Mouse (Mus musculus): ENCODE results near the gene Neurog3. TPM values are rescaled to one million over a fixed set of nuclear protein-coding genes. Genes with fewer than 3 reads are reported as not detected.

The Neurog3 gene
- not detected in 2 replicates for polyA plus RNA-seq (2012; rRNA removed)

DNA sequence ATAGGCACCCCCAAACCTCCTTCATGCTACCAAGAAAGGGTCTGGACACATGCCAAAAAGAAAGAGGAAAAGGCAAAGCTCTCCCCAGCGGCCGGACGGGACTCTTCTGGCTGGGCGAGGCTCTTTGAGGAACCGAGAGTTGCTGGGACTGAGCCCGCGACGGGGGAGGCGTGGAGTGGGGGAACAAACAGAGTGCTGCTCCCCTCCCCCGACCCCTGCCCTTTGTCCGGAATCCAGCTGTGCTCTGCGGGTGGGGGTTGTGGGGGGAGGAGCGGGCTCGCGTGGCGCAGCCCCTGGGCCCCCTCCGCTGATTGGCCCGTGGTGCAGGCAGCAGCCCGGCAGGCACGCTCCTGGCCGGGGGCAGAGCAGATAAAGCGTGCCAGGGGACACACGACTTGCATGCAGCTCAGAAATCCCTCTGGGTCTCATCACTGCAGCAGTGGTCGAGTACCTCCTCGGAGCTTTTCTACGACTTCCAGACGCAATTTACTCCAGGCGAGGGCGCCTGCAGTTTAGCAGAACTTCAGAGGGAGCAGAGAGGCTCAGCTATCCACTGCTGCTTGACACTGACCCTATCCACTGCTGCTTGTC lies at the start of gene Neurog3:
TSS of gene Neurog3 (plus strand) at position 400 of the 591 bp plus-strand sequence.
- TF ChIP-seq POLR2A (IDR thresholded peaks at IDR 0.05; ENCODE audit: low read depth, low read length) = no peak
- no peak for TF ChIP-seq CTCF (IDR thresholded peaks at IDR 0.05; ENCODE audit: extremely low read depth, insufficient read depth, insufficient read length, insufficient replicate concordance)
- peak in 1 of 2 experiments; percentile 18 for DNase-seq (ENCODE audit: low read depth in 1 of 2, low spot score in 2 of 2)
- H3K36me3 ChIP-seq (ENCODE audit: control insufficient read depth, insufficient read depth, low read length) = no peaks in the 10 kb centered on the region
- 1% methylated on average over 29 of the region's 29 CpGs for WGBS
- no peak within 1 kb of the TSS for H3K27ac ChIP-seq (ENCODE audit: insufficient read depth, low read length)
- no peaks in the 10 kb centered on the region for H3K27me3 ChIP-seq (ENCODE audit: control insufficient read depth, insufficient read depth, low read length)
- no peak within 1 kb of the TSS for H3K4me3 ChIP-seq (ENCODE audit: extremely low read depth, insufficient read depth, insufficient read length)
- H3K4me1 ChIP-seq (ENCODE audit: control insufficient read depth, insufficient read depth, insufficient read length) = peaks cover 3% of the 10 kb centered on the region

GRCm38 (mm10) chr10:62086044-62086443 lies 46.8 kb upstream of the Neurog3 start:
- Histone ChIP-seq H3K36me3 (ENCODE audit: control insufficient read depth, insufficient read depth, low read length) (no peaks in the 10 kb centered on the region), H3K27ac (ENCODE audit: insufficient read depth, low read length) (no peak overlapping the region), H3K4me1 (ENCODE audit: control insufficient read depth, insufficient read depth, insufficient read length) (no peaks in the 10 kb centered on the region; the same call in 1 of the 2 replicates), H3K4me3 (ENCODE audit: extremely low read depth, insufficient read depth, insufficient read length) (no peak overlapping the region), H3K27me3 (ENCODE audit: control insufficient read depth, insufficient read depth, low read length) (no peaks in the 10 kb centered on the region)
- DNase-seq (ENCODE audit: low read depth in 1 of 2, low spot score in 2 of 2) = no peak
- no peak for TF ChIP-seq CTCF (IDR thresholded peaks at IDR 0.05; ENCODE audit: extremely low read depth, insufficient read depth, insufficient read length, insufficient replicate concordance)
- 57% methylated on average over 2 of the region's 2 CpGs for WGBS

- Histone ChIP-seq H3K4me1 (ENCODE audit: control insufficient read depth, insufficient read depth, insufficient read length) (no peaks in the 10 kb centered on the region; the same call in 1 of the 2 replicates), H3K27me3 (ENCODE audit: control insufficient read depth, insufficient read depth, low read length) (no peaks in the 10 kb centered on the region), H3K4me3 (ENCODE audit: extremely low read depth, insufficient read depth, insufficient read length) (no peak overlapping the region), H3K27ac (ENCODE audit: insufficient read depth, low read length) (no peak overlapping the region), H3K36me3 (ENCODE audit: control insufficient read depth, insufficient read depth, low read length) (no peaks in the 10 kb centered on the region)
- DNase-seq (ENCODE audit: low read depth in 1 of 2, low spot score in 2 of 2) = no peak
- WGBS = 87% methylated on average over 5 of the region's 5 CpGs
- TF ChIP-seq CTCF (IDR thresholded peaks at IDR 0.05; ENCODE audit: extremely low read depth, insufficient read depth, insufficient read length, insufficient replicate concordance) = no peak
- no peak for TF ChIP-seq POLR2A (IDR thresholded peaks at IDR 0.05; ENCODE audit: low read depth, low read length)
These were observed 46.1 kb upstream of the Neurog3 start for GRCm38 (mm10) chr10:62086826-62087225.

GRCm38 (mm10) chr10:62088411-62088810 lies 44.5 kb upstream of the Neurog3 start:
- no peak overlapping the region for H3K4me3 ChIP-seq (ENCODE audit: extremely low read depth, insufficient read depth, insufficient read length)
- no peaks in the 10 kb centered on the region; the same call in 1 of the 2 replicates for H3K4me1 ChIP-seq (ENCODE audit: control insufficient read depth, insufficient read depth, insufficient read length)
- no peak for DNase-seq (ENCODE audit: low read depth in 1 of 2, low spot score in 2 of 2)
- no peaks in the 10 kb centered on the region for H3K36me3 ChIP-seq (ENCODE audit: control insufficient read depth, insufficient read depth, low read length)
- no peak for TF ChIP-seq POLR2A (IDR thresholded peaks at IDR 0.05; ENCODE audit: low read depth, low read length)
- no peak for TF ChIP-seq CTCF (IDR thresholded peaks at IDR 0.05; ENCODE audit: extremely low read depth, insufficient read depth, insufficient read length, insufficient replicate concordance)
- no peak overlapping the region for H3K27ac ChIP-seq (ENCODE audit: insufficient read depth, low read length)
- H3K27me3 ChIP-seq (ENCODE audit: control insufficient read depth, insufficient read depth, low read length) = no peaks in the 10 kb centered on the region
- 86% methylated on average over 5 of the region's 5 CpGs for WGBS

- Histone ChIP-seq H3K36me3 (ENCODE audit: control insufficient read depth, insufficient read depth, low read length) (no peaks in the 10 kb centered on the region), H3K4me1 (ENCODE audit: control insufficient read depth, insufficient read depth, insufficient read length) (no peaks in the 10 kb centered on the region; the same call in 1 of the 2 replicates), H3K27me3 (ENCODE audit: control insufficient read depth, insufficient read depth, low read length) (no peaks in the 10 kb centered on the region), H3K4me3 (ENCODE audit: extremely low read depth, insufficient read depth, insufficient read length) (no peak overlapping the region), H3K27ac (ENCODE audit: insufficient read depth, low read length) (no peak overlapping the region)
- no peak for DNase-seq (ENCODE audit: low read depth in 1 of 2, low spot score in 2 of 2)
- 85% methylated on average over 7 of the region's 7 CpGs for WGBS
- TF ChIP-seq CTCF (IDR thresholded peaks at IDR 0.05; ENCODE audit: extremely low read depth, insufficient read depth, insufficient read length, insufficient replicate concordance) (no peak), POLR2A (IDR thresholded peaks at IDR 0.05; ENCODE audit: low read depth, low read length) (no peak)
These were observed 43.8 kb upstream of the Neurog3 start for GRCm38 (mm10) chr10:62089071-62089470.

DNA sequence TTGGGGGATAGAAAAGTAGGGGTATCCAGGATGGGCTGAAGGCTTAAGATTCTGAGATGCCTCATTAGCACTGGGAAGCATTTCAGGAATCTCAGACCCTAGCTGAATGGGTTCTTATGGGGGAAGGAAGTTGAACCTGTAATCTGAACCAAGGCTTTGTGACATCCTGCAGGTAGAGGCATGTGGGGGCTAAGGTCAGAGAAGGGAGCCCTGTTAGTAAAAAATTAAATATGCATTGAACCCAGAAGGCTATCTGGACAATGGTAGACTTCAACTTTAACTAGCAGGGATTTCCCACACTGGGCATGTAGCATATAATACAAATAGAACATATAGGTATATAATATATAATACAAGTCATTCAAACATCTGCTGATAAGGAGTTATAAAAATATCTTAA lies 43.4 kb upstream of the Neurog3 start:
- no peak for TF ChIP-seq POLR2A (IDR thresholded peaks at IDR 0.05; ENCODE audit: low read depth, low read length)
- no peak for TF ChIP-seq CTCF (IDR thresholded peaks at IDR 0.05; ENCODE audit: extremely low read depth, insufficient read depth, insufficient read length, insufficient replicate concordance)
- no peak for DNase-seq (ENCODE audit: low read depth in 1 of 2, low spot score in 2 of 2)
- no peaks in the 10 kb centered on the region; the same call in 1 of the 2 replicates for H3K4me1 ChIP-seq (ENCODE audit: control insufficient read depth, insufficient read depth, insufficient read length)
- no peaks in the 10 kb centered on the region for H3K36me3 ChIP-seq (ENCODE audit: control insufficient read depth, insufficient read depth, low read length)
- H3K27ac ChIP-seq (ENCODE audit: insufficient read depth, low read length) = no peak overlapping the region
- H3K27me3 ChIP-seq (ENCODE audit: control insufficient read depth, insufficient read depth, low read length) = no peaks in the 10 kb centered on the region
- no peak overlapping the region for H3K4me3 ChIP-seq (ENCODE audit: extremely low read depth, insufficient read depth, insufficient read length)

DNA sequence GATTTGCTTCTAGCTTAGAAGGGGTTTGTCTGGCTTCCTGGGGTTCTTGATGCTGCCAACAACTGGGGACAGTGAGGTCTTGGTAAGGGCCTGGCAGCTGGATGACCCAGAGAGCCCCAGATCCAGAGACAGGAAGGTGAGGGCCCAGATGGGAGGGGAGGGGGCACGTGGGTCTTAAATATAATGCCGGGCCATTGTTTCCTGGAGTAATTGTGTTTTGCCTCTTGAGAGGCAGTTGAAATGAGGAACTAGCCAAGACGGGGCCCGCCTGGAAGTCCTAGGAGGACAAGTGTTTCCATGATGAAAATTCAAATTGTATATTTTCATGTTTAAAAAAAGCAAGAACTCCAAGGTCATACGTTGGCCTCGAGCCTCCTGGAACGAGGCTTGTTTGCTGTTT lies 39.0 kb upstream of the Neurog3 start:
- WGBS = 21% methylated on average over 7 of the region's 7 CpGs
- H3K4me3 ChIP-seq (ENCODE audit: extremely low read depth, insufficient read depth, insufficient read length) = no peak overlapping the region
- no peaks in the 10 kb centered on the region for H3K27me3 ChIP-seq (ENCODE audit: control insufficient read depth, insufficient read depth, low read length)
- TF ChIP-seq POLR2A (IDR thresholded peaks at IDR 0.05; ENCODE audit: low read depth, low read length) (no peak), CTCF (IDR thresholded peaks at IDR 0.05; ENCODE audit: extremely low read depth, insufficient read depth, insufficient read length, insufficient replicate concordance) (no peak)
- no peaks in the 10 kb centered on the region for H3K36me3 ChIP-seq (ENCODE audit: control insufficient read depth, insufficient read depth, low read length)
- no peak for DNase-seq (ENCODE audit: low read depth in 1 of 2, low spot score in 2 of 2)
- no peak overlapping the region for H3K27ac ChIP-seq (ENCODE audit: insufficient read depth, low read length)
- H3K4me1 ChIP-seq (ENCODE audit: control insufficient read depth, insufficient read depth, insufficient read length) = no peaks in the 10 kb centered on the region; the same call in 1 of the 2 replicates

Data from spleen, adult 2 months (tissue).